Mouse (Mus musculus): ENCODE data around the gene Scn1a. TPM values are rescaled to one million over a fixed set of nuclear protein-coding genes. Genes with fewer than 3 reads are reported as not detected.

Scn1a gene
- 100 to 1,000 TPM; 114 to 121 TPM for total RNA-seq (2021)
- long read RNA-seq, experiment 1, full-length matches to known transcripts: 6 of 33 reads
- long read RNA-seq, experiment 1, partial matches to known transcripts: 13 of 33 reads
- long read RNA-seq, experiment 1, other reads (novel, unspliced or antisense): 14 of 33 reads
- long read RNA-seq, experiment 2, partial matches to known transcripts: 15 of 28 reads
- long read RNA-seq, experiment 2, other reads (novel, unspliced or antisense): 13 of 28 reads

GRCm38 (mm10) chr2:66440711-66441110 is at the start of gene Scn1a:
Gene Scn1a, minus strand, starts transcription at chr2:66440840.
- intact Hi-C loops (cut with DNase I): loop anchor here (2.0 kb wide), 1 partner anchor 32 kb away; no protein-coding TSS in a partner anchor
- no peak for TF ChIP-seq CTCF (IDR thresholded peaks at IDR 0.05)
- Histone ChIP-seq H3K4me3 (peak within 1 kb of the TSS; percentile 54), H3K27ac (peak within 1 kb of the TSS; percentile 85)
- peak; percentile 19 to 27 for DNase-seq (ENCODE audit: extremely low spot score in 1 of 2, low spot score in 2 of 2)

DNA sequence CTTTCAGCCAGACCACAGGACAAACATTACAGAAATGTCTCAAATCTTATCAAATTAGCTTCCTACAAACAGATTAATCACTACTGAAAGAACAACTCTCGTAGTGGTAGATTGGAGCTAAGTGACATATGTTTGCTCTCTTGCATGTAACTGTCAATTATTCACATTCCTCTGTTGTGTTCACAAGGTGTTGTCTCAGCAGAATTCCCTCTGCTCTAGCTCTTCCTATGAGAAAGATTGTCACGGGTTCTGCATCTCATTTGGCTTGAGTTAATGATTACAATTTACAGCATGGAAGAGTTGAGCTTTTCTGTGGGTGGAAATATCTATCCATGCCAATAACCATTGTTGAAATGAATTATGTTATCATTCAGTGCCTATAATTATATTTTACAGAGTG is 37.8 kb upstream of the Scn1a start:
- intact Hi-C loops (cut with DNase I): no loop called here
- no peak for DNase-seq (ENCODE audit: extremely low spot score in 1 of 2, low spot score in 2 of 2)
- no peak for TF ChIP-seq CTCF (IDR thresholded peaks at IDR 0.05)
- Histone ChIP-seq H3K27ac (no peak overlapping the region), H3K4me3 (no peak overlapping the region)

DNA sequence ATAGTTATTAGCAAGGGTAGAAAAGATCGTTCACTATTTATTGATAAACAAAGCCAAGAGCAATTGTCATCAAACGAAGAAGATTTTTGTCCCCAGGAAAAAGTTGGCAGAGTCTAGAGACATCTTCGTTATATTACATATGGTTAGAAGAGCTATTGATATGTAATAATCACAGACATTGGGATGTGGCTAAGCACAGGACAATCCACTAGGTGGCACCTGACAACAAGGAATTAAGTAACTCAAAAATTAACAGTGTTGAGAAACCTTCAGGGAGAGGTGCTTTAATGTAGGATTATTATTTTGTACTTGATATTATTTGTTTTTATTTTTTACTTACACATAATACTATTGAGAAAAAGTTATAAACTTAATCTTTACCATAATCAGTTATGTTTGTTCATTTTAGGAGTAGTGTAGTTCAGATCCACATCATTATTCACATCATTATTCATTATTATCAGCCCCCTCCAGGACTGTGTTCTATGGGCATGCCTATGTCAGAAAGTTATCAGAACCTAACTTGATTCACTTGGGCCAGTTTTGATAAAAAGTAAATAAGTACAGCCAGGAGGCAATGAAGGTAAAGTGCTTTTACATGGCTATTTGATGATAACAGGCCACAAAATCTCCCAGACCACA is 32.7 kb upstream of the Scn1a start:
- DNase-seq (ENCODE audit: extremely low spot score in 1 of 2, low spot score in 2 of 2): no peak
- H3K4me3 ChIP-seq: no peak overlapping the region
- intact Hi-C loops (cut with DNase I): loop anchor here (1.0 to 2.0 kb wide), 2 partner anchors 171 to 327 kb away; no protein-coding TSS in a partner anchor
- peak; percentile 75 for TF ChIP-seq CTCF (IDR thresholded peaks at IDR 0.05)
- H3K27ac ChIP-seq: no peak overlapping the region

GRCm38 (mm10) chr2:66465484-66465883 is 24.8 kb upstream of the Scn1a start:
- DNase-seq (ENCODE audit: extremely low spot score in 1 of 2, low spot score in 2 of 2): no peak
- Histone ChIP-seq H3K27ac (no peak overlapping the region), H3K4me3 (no peak overlapping the region)
- intact Hi-C loops (cut with DNase I): no loop called here
- no peak for TF ChIP-seq CTCF (IDR thresholded peaks at IDR 0.05)

DNA sequence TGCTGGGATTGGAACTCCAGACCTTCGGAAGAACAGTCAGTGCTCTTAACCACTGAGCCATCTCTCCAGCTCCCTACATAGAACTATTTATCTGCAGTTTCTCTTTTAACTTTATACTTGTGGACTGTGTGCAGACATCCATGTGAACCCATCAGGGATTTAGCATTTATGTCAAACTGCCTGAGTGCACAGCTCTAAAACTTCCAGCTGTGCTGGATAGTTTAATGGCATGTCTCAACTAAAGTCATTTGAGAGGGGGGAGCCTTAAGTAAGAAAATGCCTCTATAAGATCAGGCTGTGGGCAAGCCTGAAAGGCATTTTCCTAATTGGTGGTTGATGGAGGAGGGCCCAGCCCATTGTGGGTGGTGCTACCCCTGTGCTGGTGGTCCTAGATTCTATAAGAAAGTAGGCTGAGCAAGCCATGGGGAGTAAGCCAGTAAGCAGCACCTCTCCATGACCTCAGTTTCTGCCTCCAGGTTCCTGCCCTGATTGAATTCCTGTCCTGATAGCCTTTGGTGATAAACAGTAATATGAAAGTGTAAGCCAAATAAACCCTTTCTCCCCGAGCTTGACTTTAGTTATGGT is 24.3 kb upstream of the Scn1a start:
- intact Hi-C loops (cut with DNase I): no loop called here
- H3K27ac ChIP-seq: no peak overlapping the region
- no peak overlapping the region for H3K4me3 ChIP-seq
- no peak for DNase-seq (ENCODE audit: extremely low spot score in 1 of 2, low spot score in 2 of 2)
- TF ChIP-seq CTCF (IDR thresholded peaks at IDR 0.05): no peak

GRCm38 (mm10) chr2:66463916-66464315 is 23.3 kb upstream of the Scn1a start:
- no peak for TF ChIP-seq CTCF (IDR thresholded peaks at IDR 0.05)
- intact Hi-C loops (cut with DNase I): no loop called here
- DNase-seq (ENCODE audit: extremely low spot score in 1 of 2, low spot score in 2 of 2): no peak
- Histone ChIP-seq H3K4me3 (no peak overlapping the region), H3K27ac (no peak overlapping the region)

DNA sequence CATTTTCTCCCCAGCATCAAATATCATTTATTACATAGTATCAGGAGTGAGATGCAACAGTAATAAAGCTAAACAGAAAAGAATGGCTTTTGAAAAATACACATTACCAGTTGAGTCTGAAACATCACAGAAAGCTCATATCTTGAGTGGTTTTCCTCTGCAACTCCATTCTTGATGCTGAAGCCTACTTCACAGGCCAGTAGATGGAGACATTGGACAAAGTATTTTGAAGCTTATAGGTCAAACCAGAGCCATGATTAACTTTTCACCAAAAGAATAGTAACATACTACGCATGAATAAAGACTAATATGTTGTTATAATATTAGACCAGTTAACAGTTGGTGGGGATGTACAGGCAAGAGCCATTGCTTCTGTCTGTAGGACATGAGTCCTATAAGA is 21.8 kb upstream of the Scn1a start:
- intact Hi-C loops (cut with DNase I): no loop called here
- H3K27ac ChIP-seq: no peak overlapping the region
- H3K4me3 ChIP-seq: no peak overlapping the region
- TF ChIP-seq CTCF (IDR thresholded peaks at IDR 0.05): peak; percentile 18; the same call in 1 of the 2 replicates
- DNase-seq (ENCODE audit: extremely low spot score in 1 of 2, low spot score in 2 of 2): no peak

DNA sequence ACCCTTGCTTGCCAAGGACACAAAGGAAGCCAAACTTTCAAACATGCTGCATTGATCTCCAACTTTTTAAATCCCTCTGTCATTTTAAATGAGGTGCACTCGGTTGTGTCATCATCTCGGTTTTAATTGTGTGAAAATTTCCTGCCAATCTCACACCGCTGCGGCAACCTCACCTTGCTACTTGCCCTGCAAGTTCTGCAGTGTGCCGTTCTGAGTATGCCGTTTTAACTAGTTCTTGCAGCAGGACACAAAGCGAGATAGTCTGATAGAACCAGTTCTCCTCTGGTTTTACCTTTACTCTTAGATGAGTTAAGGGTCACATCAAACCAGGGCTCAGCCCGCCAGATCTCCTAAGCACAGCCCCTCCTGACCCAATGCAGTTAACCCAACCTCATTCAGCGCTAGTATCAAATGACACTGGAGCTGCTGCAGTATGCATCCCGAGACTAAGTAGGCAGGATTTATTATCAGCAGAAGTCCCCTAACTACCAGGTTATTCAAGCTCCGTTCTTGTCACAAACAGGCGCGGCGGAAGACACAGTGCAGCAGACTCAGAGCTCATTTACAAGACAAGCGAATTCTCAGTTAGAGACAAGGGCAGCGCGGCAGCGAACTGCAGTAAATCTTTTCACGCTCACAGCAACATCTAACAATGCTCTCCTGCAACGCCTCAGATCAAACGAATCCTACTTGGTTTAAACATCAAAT is 722 bp downstream of the Scn1a start:
- peak; percentile 15 to 25 for DNase-seq (ENCODE audit: extremely low spot score in 1 of 2, low spot score in 2 of 2)
- intact Hi-C loops (cut with DNase I): loop anchor here (2.0 kb wide), 1 partner anchor 31 kb away; no protein-coding TSS in a partner anchor
- Histone ChIP-seq H3K4me3 (peak overlapping the region; percentile 54), H3K27ac (peak overlapping the region; percentile 85)
- no peak for TF ChIP-seq CTCF (IDR thresholded peaks at IDR 0.05)

DNA sequence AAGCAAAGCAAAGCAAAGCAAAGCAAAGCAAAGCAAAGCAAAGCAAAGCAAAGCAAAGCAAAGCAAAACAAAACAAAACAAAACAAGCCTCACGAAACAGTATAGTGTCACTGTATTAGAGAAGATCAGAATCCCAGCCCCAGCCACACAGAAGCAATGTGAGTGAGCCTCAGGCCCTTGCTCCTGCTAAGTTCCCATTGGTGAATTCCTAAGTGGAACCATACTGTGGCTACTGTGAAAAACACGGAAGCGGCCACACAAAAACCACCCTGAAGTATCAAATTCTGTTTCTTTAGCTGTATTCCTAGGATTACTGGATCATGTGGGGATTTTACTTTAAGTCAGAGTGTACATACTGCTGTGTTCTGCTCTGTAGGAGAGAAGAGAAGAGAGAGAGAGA is 4.4 kb downstream of the Scn1a start:
- DNase-seq (ENCODE audit: extremely low spot score in 1 of 2, low spot score in 2 of 2): no peak
- intact Hi-C loops (cut with DNase I): loop anchor here (1.0 kb wide), 1 partner anchor 8 kb away; no protein-coding TSS in a partner anchor
- TF ChIP-seq CTCF (IDR thresholded peaks at IDR 0.05): no peak
- H3K4me3 ChIP-seq: no peak overlapping the region
- no peak overlapping the region for H3K27ac ChIP-seq

DNA sequence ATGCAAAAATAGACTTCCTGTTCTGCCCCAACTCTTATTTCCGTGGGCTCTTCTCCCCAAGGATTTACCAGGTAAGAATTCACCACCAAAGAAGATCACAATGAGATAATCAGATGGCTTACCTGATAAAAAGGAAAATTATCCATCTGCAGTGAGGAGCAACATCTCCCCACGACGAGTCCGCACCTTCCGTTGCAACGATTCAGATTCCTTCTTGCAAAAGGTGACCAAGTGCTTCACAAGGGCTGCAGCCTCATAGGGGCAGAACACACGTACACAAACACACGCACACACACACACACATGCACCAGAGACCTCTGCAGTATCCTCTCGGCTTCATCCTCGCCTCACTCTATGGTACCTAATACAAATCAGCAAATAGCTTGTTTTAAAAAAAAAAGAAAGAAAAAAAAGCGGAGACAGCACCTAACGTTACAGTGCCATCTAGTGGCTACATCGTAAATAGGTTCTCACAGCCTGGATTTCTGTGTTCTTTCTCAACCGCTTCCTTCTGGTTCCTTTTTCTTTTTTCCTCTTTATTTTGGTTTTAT is 30.8 kb downstream of the Scn1a start:
- peak; percentile 91 for TF ChIP-seq CTCF (IDR thresholded peaks at IDR 0.05)
- DNase-seq (ENCODE audit: extremely low spot score in 1 of 2, low spot score in 2 of 2): peak; percentile 43 to 48
- intact Hi-C loops (cut with DNase I): loop anchor here (1.0 to 2.0 kb wide), 4 partner anchors 27 to 153 kb away; partner anchors contain the start of gene Scn1a
- Histone ChIP-seq H3K27ac (peak overlapping the region; percentile 81), H3K4me3 (peak overlapping the region; percentile 61)
